Mouse (Mus musculus) neural tube, embryonic 10.5 days (tissue): ENCODE data around the gene Adat1.

Experiments
- DNase-seq: peaks from one replicate; pipeline ENCODE4 v3.0.0-alpha.2; 2017; ENCODE audit warnings: low spot score; ENCODE audit errors: extremely low spot score

The Adat1 gene

DNA sequence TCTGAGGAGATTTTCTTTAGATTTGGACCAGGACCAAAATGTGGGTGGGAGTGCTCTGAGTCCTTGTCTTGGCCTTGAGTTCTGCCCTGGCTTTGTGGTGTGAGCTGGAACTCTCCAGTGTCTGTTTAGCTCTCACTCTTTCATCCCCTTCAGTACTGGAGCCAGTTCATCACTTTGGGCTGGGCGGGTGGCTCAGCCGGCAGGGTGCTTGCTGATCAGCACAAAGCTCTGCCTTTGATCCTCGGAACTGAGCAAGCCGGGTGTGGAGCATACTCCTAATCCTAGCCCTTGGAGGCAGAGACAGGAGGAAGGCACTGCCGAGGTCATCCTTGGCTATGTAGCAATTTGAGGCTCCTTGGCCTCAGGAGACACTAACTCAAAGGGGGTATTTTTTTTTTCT is 23.1 kb downstream of the Adat1 start:
- no peak for DNase-seq

DNA sequence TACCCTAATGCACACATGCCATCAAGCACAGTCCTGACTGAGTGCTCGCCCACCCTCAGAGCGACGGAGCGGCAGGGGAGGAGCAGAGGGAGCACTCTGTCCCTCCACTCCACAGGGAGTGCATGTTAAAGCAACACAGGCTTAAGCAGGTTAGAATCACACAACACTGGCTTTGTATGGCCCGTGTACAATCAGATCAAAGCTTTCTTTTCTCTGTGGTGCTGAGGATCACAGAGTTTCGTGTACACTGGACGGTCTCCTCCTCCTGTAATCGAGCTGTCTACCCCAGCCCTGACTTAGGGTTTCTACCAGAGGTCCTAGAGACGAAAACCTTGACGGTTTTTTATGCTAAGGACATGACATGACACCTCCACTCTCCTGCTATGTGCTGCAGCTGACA is 23.6 kb downstream of the Adat1 start:
- DNase-seq: no peak

DNA sequence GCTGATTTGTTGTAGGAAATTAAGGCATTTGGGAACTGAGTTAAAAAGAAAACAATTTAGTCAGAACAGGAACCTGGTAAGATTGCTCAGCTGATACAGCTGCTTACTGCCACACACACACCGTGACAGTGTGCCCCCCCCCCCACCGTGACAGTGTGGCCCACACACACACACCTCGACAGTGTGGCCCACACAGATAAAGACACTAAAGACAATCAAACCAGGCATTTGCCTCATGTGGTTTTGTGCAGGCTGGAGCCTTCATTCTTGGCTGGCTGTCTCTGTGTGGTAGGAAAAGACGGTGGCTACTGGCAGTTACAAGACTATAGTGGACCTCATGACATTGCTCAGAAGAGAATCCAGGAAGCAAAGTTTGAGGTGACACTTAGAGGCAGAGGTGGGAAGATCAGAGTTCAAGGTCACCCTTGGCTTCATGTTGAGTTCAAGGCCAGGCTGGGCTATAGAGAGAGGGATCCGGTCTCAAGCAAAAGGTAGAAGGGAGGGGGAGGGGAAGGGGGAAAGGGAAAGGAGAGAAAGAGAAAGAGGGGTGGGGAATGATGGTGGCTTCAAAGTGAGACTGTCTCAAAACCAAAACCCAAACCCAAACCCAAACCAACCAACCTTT is 24.7 kb downstream of the Adat1 start:
- no peak for DNase-seq

DNA sequence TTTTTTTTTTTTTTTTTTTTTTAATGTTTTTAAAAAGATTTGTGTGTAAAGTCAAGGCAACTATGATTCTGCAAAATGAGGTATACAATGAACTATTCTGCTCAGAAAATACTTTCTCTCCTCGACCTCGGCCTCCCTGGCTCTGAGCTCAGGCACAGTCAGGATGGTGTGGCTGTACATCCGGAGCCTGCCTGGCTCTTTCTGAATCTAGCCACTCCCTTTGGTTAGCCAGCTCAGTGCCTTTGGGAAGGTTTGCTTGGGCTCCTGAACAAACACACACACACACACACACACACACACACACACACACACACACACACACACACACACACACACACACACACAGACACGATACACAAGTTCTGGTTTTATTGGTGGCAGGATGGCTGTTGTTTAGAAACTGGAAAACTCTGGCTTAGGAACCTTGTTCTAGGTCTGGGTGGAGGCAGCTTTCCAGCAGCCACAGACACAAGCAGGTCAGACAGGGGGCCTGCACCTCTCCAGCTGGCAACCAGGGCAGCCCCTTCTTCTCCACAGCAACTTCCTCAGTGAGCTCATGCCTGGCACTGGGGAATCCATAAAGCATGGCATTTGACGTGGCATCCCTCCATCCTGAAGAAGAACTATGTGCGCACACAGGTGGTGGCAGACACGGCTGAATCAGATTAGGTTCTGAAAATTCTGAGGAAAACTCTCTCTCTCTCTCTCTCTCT is 27.1 kb downstream of the Adat1 start:
- no peak for DNase-seq

DNA sequence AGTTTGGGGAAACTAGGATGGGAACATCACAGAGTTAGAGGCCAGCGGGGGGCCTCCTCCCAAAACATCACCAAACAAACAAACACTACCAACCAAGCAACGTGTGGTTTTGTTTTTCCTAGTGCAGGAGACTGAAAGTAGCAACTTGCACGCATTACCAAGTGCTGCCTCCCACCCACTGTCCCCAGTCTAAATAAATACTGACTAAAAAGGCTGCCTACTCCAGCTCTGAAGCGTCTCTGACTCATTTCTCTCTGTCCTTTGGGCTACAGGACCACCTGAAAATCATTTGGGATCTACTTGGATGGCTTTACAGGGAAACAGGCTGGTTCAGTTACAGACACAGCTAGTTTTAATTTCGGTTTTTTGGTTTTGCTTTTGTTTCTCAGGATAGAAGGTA is 27.8 kb downstream of the Adat1 start:
- DNase-seq: no peak

DNA sequence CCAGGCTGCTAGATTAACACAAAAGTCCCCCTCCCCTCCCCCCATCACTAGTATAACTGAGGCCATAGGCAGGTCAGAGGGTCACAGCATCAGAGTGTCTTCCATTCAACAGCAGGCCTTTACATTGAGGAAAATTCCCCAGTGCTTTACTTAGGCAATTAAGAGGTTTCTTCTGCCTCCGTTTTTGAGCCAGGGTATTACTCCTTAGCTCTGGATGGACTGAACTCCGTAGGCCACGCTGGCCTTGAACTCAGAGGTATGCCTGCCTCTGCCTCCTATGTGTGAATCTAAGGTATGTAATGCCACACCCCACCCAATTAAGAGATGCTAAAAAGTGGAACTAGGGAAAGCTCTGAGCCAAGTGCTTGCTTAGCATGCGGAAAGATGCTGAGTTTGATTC is 28.6 kb downstream of the Adat1 start:
- DNase-seq: no peak

DNA sequence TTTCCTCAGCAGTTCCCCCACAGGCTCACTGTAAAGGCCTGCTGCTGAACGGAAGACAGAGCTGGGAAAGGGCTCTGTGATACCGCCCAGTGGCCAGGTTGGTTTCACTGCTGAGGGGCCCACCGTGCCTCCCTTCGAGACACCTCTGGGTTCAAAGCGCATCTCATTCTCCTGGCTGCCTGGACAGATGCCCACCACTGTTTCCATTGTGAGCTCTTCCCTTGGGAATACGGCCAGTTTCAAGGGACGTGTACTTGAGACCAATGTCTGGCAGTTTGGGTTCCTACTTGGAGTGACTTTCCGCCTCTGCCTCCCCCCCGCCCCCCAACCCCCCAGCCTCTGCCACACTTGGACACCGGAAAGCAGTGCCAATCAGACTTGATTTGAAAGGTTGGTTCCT is 29.0 kb downstream of the Adat1 start:
- no peak for DNase-seq

DNA sequence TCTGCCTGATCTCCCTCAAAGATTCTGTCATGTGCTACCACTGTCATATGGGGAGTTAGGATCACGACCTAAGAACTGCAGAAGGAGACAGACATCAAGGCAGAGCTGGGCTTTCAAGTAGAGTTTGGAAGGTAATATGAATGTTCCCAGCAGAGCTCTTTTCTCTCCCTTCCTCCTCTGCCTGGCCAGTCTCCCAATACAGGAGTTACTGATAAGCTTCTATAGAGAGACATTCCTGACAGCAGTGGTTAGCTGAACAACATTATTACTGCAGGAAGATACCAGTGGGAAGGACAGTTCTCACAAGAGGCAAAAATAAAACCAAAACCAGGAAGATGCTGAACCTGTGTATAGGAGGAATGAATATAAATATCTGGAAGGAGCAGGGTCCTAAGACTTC is 29.5 kb downstream of the Adat1 start:
- DNase-seq: no peak

DNA sequence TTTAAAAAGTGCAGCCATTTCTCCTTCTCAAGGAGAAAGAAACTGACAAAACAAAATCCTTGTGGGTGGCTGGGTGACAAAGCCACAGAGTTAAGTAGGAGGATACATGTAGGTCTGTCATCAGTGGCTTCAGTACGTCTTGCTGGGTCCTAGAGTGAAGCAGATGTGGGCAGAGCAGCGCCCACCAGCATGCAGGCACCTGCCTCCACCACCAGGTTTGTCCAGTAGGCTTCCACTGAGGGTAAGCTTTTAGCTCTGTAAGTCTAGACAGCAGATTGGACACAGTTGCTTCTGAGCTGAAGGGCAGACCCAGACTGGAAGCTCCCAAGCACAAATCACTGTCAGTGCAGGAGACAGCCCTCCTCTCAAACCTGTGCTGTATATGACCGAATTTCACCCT is 30.8 kb downstream of the Adat1 start:
- no peak for DNase-seq

DNA sequence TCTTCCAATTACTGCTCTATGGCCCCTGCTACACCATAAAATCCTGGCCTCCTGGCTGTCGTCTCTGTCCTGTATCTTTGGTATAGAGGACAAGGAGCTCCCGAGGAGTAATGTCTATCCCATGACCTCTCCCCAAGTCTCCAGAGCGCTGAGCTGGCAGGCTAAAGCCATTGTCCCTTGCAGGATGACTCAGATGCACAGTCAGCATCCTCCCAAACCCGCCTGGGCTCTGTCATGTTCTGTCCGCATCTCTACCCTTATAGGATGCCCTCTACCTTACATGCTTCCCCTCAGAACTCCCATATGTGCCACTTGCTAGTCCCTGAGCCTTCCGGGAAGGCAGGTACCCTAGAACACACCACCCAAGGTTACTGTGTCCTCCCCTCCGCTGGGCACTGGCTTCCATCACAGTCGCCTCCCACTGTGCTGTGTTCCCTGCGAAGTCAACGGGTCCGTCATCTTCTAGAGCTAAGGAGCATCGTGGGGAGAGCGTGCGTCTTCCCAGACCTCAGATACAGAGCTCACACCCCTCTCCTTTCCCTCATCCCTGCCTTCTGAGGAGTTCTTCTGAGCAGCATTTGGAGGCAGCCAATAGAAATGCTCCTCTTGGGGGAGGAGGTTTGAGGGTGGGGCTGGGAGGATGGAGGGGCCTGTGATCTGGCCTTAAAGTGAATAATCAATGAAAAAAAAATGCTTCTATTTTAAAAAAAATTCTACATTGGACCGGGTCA is 31.3 kb downstream of the Adat1 start:
- DNase-seq: no peak

DNA sequence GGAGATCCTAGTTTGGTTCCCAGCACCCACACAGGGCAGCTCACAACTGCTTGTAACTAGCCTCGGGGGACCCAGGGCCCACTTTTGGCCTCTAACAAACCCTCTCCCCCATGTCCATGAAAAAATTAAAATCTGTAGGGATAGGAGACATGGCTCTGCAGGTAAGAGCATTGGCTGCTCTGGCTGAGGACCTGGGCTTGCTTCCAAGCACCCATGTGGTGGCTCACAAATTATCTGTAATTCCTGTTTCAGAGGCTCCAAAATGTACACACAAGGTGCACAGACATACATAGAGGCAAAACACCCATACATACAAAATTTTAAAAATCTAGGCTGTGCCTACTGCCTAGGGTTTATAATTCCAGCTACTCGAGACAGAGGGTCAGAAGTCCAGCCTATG is 34.9 kb downstream of the Adat1 start:
- DNase-seq: no peak

DNA sequence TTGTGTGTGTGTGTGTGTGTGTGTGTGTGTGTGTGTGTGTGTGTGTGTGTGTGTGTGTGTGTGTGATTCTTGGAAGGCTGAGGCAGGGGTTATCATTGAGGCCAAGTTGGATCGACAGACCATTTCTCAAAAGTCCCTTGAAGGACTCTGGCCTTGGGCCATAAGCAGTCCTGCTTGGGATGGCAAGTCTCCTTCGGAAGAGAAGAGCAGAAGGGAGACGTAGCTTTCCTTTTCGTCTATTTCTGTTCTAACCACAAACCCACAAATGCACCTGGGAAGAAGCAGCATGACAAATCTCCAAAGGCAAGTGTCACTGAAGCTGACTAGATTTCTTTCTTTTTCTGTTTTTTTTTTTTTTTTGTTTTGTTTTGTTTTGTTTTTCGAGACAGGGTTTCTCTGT is 36.2 kb downstream of the Adat1 start:
- DNase-seq: no peak

DNA sequence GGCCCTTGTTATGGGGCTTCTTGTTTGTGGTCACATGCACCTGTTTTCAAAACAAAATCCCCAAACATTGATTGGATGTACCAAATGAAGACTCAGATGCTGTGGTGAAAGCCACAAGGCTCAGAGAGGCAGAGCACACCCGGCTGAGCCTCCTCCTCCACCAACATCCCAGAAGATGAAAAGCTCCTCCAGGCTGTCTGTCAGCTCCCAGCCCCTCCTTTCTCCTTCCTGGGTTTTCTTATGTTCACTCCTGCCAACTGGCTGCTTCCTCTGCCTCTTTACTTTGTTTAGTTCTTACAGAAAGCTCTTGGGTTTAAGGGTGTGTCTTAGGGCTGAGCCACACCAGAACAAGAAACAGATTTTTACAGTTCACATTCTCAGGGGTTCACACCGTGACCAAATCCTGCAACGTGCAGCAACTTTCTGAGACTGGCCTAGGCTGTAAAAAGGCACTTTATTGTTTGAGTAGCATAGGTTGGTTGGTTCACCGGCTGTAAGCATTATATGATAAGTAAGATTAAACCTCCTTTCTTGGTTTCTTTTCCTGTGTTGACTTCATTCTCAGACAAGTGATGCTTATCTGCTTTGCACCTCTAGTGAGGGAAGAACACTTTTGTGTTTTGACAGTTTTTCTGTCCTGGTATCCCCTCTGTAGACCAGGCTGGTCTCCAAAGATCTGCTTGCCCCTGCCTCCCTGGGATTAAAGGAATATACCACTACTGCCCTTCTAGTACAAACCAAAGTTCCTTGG is 37.1 kb downstream of the Adat1 start:
- DNase-seq: no peak

DNA sequence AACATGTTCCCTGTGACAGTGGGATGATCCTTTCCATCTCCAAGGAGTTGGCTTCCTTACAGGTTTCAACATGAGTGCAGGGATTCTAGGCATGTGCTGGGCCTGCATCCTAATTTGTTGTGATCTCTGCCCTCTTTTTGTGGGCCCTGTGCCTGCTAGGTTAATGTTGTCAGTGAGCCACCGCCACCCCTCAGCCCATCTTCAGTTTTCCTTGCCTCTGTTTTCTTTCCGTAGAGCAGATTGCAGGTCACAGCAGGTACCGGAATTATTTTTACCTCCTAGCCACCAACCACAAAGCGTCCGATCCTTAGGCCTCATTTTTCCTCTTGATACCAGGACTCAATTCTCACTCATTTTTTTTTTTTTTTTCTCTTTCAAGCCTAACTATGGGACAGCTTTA is 40.2 kb downstream of the Adat1 start:
- no peak for DNase-seq

DNA sequence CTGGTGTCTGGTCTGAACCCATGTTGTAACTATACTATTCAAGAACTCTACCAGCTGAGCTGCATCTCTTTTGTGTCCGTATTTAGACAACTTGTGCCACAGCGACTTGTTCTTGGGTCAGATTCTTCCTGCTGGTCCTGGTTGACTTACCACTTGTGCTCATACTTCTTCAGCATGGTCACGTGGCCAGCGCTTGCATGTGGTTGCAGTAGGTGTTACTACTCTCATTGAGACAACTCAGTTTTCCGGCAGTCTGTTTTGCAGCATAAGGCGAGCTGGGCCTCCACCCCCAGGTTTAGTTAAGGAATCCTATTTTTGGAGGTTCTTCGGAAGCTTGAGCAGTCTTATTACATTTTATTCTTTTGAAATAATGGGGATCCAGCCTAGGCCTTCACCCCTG is 40.8 kb downstream of the Adat1 start:
- DNase-seq: no peak

DNA sequence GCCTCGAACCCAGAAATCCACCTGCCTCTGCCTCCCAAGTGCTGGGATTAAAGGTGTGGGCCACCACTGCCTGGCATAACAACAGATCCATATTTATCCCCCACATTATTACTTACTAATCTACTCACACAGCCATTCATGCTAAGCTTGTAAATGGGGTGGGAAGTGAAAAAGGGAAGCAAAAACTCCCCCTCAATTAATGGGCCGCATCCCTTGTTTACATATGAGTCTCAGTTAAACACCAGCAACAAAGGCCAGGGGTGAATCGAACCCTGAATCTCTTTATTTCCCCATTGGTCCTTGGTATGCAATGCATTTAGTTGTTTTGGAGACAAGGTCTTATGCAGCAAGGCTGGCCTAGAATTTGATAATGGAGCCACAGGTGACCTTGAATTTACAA is 41.3 kb downstream of the Adat1 start:
- DNase-seq: no peak

DNA sequence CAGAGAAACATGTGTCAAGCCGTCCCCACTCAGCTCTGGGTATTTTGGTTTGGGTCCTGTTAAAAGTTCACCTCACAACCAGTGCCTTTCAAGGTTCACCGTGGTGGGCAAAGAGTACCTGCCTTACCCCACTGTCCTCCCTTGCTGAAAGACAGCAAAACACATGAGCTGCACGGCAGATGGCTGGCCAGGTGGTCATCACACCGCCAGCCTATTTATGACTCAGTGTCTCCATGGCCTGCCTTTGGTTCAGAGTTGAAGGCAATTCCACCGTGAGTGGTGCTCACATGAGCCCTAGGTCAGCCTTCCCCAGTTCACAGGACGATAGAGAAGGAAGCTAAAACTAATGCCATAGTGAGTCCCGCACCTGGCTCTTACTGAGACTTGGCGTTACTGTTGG is 44.1 kb downstream of the Adat1 start:
- DNase-seq: no peak

DNA sequence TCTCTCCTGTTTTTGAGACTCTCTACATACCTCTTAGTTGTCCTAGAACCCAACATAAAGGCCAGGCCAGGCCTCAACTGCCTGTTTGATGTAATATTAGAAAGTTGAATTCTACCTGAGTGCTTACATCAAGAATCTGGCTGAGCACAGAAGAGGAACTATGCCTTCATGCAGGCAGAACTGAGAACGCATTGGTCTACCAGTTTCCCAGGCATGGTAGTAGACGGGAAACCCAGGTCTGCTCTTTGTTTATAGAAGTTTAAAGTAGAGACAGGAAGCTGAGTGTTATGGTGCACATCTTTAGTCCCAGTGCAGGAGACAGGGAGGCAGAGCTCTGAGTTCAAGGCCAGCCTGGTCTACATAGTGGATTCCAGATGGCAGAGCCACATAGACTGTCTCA is 45.0 kb downstream of the Adat1 start:
- no peak for DNase-seq

DNA sequence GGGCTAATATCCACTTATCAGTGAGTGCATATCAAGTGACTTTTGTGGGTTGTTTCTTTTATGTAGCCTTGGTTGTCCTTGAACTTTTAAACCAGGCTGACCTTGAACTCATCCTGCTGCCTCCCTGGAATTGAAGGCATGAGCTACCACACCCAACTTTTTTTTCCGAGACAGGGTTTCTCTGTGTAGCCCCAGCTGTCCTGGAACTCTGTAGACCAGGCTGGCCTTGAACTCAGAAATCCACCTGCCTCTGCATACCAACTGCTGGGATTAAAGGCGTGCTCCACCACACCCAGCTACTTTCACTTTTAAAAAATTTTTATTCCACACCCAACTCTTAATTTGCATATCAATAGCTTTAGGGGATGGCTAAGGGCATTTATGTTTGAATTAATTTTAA is 48.6 kb downstream of the Adat1 start:
- DNase-seq: no peak

DNA sequence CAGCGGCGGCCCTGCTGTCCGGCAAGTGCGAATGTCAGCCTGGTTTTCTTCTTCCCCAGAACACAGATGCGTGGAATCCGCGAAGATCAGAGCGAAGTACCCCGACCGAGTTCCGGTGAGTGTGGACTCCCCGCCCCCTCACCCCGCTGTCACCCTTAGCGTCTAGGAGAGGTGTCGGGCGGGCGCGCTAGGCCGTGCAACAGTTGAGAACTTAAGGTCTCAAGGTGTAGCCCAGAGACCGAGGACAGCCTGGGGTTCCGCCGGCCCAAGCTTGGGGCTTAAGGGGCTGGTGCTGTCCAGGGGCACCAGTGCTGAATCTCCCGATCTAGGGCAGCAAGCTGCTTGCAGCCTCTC is 51.0 kb downstream of the Adat1 start:
- DNase-seq: peak; percentile 43

DNA sequence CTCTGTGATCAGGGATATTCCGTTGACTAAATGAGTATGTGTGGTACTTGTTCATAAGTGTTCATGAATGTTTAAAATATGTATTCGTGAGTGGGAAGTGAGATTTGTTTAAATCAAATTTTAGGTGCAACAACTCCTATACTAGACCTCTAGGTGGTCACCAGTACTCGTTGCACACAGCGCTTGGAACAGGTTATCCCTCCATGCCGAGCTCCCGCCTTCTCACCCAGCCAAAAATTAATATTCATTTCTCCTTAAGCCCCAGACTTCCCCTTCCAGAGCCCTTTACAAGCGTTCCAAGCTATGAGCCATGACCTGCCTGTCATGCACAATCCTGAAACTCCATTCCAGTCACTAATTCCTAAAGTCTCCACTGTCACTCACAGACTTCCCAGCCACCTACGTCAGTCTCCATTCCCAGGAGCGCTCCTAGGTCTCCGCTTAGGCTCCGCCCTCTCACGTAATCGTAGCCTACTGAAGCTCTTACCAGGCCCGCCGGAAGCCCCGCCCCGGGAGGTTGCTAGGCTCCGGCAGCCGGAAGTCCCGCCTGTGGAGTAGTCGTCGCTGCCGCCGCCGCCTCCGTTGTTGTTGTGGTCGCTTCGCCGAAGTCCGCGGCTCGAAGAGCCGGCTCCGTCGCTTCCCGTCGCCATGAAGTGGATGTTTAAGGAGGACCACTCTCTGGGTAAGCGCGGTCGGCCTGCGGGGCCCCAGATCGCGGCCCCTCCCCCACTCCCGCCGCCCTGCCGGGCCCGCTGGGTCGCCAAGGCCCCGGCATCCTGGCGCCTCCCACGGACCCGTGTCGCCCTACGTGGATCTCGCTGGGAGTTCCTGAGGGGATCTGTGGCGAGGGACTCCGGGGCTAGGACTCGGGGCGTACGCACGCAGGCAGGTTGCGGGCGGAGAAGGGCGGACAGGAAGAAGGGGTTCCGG is 51.7 kb downstream of the Adat1 start, which contains the start of gene Gabarapl2:
Gene Gabarapl2 (plus strand): TSS at position 533 of the 930 bp plus-strand sequence.
- peak; percentile 95 for DNase-seq
